Mouse (Mus musculus) midbrain, embryonic 16.5 days (tissue): ENCODE data around the gene Cc2d2b. TPM values are rescaled to one million over a fixed set of nuclear protein-coding genes. Genes with fewer than 3 reads are reported as not detected.

Source experiments
- ATAC-seq: fragments of 200-750 bp; cut with Nextera tagmentation; 2 replicates; pipeline ENCODE4 v1.8.0; 2017; ENCODE audit warnings: moderate TSS enrichment
- H3K27ac ChIP-seq: fragments of 300-500 bp; sonication (generic); 2 replicates; pipeline ENCODE4 v1.5.1; 2014; ENCODE audit warnings: mild to moderate bottlenecking, low read length, mixed read lengths
- H3K27me3 ChIP-seq: fragments of 300-500 bp; sonication (generic); 2 replicates; pipeline ENCODE4 v1.6.1; 2014; ENCODE audit warnings: low read depth, low read length, mixed read lengths; ENCODE audit not compliant: control insufficient read depth, insufficient read depth
- H3K36me3 ChIP-seq: fragments of 300-500 bp; sonication (generic); 2 replicates; pipeline ENCODE4 v1.6.1; 2014; ENCODE audit warnings: mild to moderate bottlenecking, low read length, moderate library complexity, mixed read lengths; ENCODE audit not compliant: control insufficient read depth, insufficient read depth
- H3K4me1 ChIP-seq: fragments of 300-500 bp; sonication (generic); 2 replicates; pipeline ENCODE4 v1.6.1; 2014; ENCODE audit warnings: mild to moderate bottlenecking, low read length, mixed read lengths; ENCODE audit not compliant: control insufficient read depth, insufficient read depth
- H3K4me2 ChIP-seq: fragments of 300-500 bp; sonication (generic); 2 replicates; pipeline ENCODE4 v1.6.1; 2014; ENCODE audit warnings: mild to moderate bottlenecking, low read length, mixed read lengths
- H3K4me3 ChIP-seq: fragments of 300-500 bp; sonication (generic); 2 replicates; pipeline ENCODE4 v1.5.1; 2014; ENCODE audit warnings: low read depth, mild to moderate bottlenecking, low read length, moderate library complexity, mixed read lengths
- H3K9ac ChIP-seq: fragments of 300-500 bp; sonication (generic); 2 replicates; pipeline ENCODE4 v1.6.1; 2014; ENCODE audit warnings: low read depth, low read length, mixed read lengths
- H3K9me3 ChIP-seq: fragments of 300-500 bp; sonication (generic); replicated peaks from 2 replicates; pipeline ENCODE4 v1.6.1; 2014; ENCODE audit warnings: mild to moderate bottlenecking, low read length, mixed read lengths; ENCODE audit not compliant: control insufficient read depth, poor library complexity, severe bottlenecking
- WGBS: fragments of 180-500 bp; shearing (Covaris S2); extraction: QIAGEN DNeasy Blood & Tissue Kit; methylation state at CpG from one replicate; pipeline ENCODE4 v1.1.7; 2014; 5-methylcytosine and 5-hydroxymethylcytosine counted together
- polyA plus RNA-seq: library from polyadenylated mRNA; unstranded; fragments of >200 nt; fragmentation: Nextera tagmentation; extraction: Ambion mirVana; gene quantifications from 2 replicates; pipeline ENCODE4 v1.2.1, GENCODE M21; 2015

Cc2d2b gene
- polyA plus RNA-seq, 1 experiment from 2014 or later, result 0.19 TPM

DNA sequence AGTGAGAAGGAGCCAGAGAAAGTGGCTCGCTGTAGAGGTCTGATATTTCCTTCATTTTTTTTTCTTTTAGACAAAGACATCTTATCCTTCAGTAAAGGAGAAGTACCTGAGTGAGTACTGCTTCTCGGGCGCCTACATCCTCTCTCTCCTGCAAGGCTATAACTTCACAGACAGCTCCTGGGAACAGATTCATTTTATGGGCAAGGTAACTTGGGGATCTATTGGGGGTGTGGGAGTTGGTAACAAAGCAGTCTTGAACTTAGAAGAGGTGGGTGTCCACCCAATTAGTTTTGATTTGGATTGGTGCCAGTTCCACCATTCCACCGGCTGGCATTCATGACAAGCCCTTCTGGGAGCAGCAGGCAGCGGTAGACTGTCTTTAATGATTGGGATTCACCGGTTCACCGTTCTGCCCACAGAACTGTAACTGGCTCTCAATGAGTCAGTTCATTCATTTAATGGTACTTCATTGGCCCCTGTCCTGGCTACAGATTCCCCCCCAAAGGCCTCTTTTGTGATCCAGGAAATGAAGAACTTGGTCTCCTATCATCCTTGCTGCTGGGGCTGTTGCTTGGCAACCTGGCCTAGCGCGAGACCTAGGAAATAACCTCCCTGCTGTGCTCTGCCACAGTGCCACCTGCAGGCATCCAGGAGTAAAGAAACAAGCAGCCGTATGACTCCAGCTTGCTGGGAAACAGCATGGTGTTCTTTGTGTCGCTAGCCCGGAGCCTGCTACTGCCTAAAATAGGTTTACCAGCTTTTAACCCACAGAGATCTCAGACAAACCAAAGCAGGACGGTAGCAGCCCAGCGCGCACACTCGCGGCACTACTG, 11.7 kb upstream of the Cc2d2b start:
- Histone ChIP-seq H3K27ac (peak overlapping the region; percentile 85), H3K27me3 (no peaks in the 10 kb centered on the region), H3K4me3 (peak overlapping the region; percentile 8; the same call in 1 of the 2 replicates), H3K4me2 (peak overlapping the region; percentile 49), H3K9ac (peak overlapping the region; percentile 42; the same call in 1 of the 2 replicates), H3K4me1 (peaks cover 16% of the 10 kb centered on the region), H3K9me3 (no peaks in the 10 kb centered on the region), H3K36me3 (no peaks in the 10 kb centered on the region)
- WGBS, result 13% methylated on average over 17 of the region's 17 CpGs
- peak; percentile 92 for ATAC-seq

DNA sequence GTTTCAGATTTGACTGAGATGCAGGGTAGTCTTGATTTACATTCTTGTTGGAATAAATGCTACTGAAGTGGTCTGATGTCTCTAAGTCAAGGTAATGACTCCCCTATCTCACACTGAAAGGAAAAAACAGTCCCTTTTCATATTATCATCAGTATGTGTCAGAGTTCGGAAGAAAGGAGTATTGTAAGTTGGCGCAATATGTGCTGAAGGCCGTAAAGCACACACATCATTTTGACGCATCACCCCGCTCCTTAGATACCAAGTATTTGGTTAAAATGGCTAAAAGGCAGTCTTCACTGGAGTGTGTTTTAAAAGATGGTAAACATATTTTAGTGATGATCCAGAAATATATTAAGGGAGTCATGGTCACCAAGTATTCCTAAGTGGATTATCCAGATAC, 10.9 kb upstream of the Cc2d2b start:
- peak overlapping the region; percentile 85 for H3K27ac ChIP-seq
- H3K9me3 ChIP-seq, result no peaks in the 10 kb centered on the region
- no peaks in the 10 kb centered on the region for H3K36me3 ChIP-seq
- peak overlapping the region; percentile 8; the same call in 1 of the 2 replicates for H3K4me3 ChIP-seq
- peaks cover 16% of the 10 kb centered on the region for H3K4me1 ChIP-seq
- 67% methylated on average over 5 of the region's 5 CpGs for WGBS
- no peaks in the 10 kb centered on the region for H3K27me3 ChIP-seq
- H3K4me2 ChIP-seq, result peak overlapping the region; percentile 49
- H3K9ac ChIP-seq, result peak overlapping the region; percentile 42; the same call in 1 of the 2 replicates
- ATAC-seq, result peak; percentile 22; the same call in 1 of the 2 replicates

DNA sequence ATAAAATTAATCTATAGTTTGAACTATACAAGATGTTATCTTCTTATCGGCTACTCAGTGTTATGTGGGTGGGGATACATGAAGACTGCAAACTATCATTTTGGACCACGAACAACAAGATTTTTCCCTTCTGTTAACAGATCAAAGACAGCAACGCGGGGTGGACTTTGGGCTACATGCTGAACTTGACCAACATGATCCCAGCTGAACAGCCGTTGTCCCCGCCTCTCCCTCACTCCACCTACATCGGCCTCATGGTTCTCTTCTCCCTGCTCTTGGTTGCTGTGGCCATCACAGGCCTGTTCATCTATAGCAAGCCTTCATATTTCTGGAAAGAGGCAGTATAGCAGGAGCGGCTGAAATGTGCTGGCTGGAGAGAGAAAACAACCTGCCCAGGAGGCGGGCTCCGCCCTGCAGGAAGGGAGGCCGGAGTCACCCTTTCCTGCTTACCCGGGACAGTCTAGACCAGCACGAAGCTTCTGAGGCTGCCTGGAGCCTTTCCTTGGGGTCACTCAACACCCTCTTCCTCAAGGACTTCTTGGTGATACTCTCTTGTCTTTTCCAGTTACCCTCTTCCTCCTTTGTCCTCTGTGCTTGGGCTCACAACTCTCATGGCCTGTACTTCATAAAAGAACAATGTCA, 9.7 kb upstream of the Cc2d2b start:
- Histone ChIP-seq H3K4me2 (no peak overlapping the region), H3K36me3 (no peaks in the 10 kb centered on the region), H3K4me3 (no peak overlapping the region), H3K27me3 (no peaks in the 10 kb centered on the region), H3K9ac (no peak overlapping the region), H3K9me3 (no peaks in the 10 kb centered on the region), H3K27ac (no peak overlapping the region), H3K4me1 (peaks cover 12% of the 10 kb centered on the region)
- WGBS, result 89% methylated on average over 13 of the region's 13 CpGs
- no peak for ATAC-seq

DNA sequence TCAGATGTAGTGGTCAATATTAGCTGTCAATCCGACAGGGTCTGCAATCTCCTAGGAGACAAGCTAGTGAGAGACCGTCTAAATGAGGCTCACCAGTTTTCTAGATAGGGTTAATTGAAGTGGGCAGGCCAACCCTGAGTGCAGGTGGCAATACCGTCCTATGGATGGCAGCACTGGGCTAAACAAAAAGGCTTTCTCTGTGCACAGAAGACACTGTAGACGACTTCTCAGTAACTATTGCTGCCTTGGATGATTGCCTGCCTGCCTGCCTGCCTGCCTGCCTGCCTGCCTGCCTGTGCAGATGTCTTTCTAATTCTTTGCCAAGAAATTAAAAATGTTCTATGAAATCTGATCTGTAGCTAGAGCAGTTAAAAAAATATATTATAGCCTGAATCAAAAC, 1.9 kb upstream of the Cc2d2b start:
- no peaks in the 10 kb centered on the region for H3K36me3 ChIP-seq
- no peak overlapping the region for H3K4me2 ChIP-seq
- H3K9me3 ChIP-seq, result no peaks in the 10 kb centered on the region
- no peaks in the 10 kb centered on the region for H3K27me3 ChIP-seq
- H3K27ac ChIP-seq, result no peak overlapping the region
- no peak for ATAC-seq
- WGBS, result 46% methylated on average over 4 of the region's 4 CpGs
- no peak overlapping the region for H3K4me3 ChIP-seq
- no peaks in the 10 kb centered on the region for H3K4me1 ChIP-seq
- H3K9ac ChIP-seq, result no peak overlapping the region

DNA sequence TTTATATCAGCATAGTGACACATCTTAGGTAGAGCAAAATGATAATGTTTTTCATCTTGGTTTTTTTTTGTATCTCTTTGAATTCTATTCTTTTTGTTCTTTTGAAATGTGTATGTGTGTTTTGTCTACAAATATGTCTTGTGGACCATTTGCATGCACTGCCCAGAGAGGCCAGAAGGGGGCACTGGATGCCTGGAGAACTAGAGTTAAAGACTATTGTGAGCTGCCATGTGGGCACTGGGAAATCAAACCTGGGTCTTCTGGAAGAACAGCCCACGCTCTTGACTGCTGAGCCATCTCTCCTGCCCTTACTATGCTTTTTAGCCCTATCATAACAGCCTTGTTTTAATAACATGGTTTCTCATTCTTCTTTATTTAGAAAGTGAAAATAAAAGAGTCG, 5.8 kb downstream of the Cc2d2b start:
- Histone ChIP-seq H3K4me2 (no peak overlapping the region), H3K9me3 (no peaks in the 10 kb centered on the region), H3K9ac (no peak overlapping the region), H3K36me3 (no peaks in the 10 kb centered on the region), H3K4me1 (no peaks in the 10 kb centered on the region), H3K4me3 (no peak overlapping the region), H3K27me3 (no peaks in the 10 kb centered on the region), H3K27ac (no peak overlapping the region)
- no peak for ATAC-seq
- WGBS, result 70% methylated on average over 2 of the region's 2 CpGs

DNA sequence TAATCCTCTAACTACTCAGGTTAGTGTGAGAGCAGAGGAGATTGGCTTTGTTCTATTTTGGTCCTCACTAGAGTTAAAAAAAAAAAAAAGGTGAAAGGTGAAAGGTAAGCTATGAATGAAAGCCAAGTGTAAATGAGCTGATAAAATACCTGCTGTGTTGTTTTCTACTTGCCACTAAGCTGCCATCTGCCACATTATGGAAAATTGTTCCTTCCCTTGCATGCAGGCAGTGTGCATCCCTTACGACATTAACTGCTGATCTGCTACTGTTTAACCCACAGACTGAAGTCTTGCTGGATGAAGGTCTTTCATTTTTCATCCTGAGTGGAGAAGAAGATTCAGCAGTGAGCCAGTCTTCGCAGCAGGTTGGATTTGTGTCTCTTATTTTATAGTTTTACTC, 11.5 kb downstream of the Cc2d2b start:
- no peak for ATAC-seq
- no peak overlapping the region for H3K27ac ChIP-seq
- H3K4me1 ChIP-seq, result no peaks in the 10 kb centered on the region
- no peaks in the 10 kb centered on the region for H3K27me3 ChIP-seq
- 75% methylated on average over 2 of the region's 2 CpGs for WGBS
- no peak overlapping the region for H3K4me2 ChIP-seq
- no peaks in the 10 kb centered on the region for H3K9me3 ChIP-seq
- H3K4me3 ChIP-seq, result no peak overlapping the region
- no peak overlapping the region for H3K9ac ChIP-seq
- no peaks in the 10 kb centered on the region for H3K36me3 ChIP-seq

DNA sequence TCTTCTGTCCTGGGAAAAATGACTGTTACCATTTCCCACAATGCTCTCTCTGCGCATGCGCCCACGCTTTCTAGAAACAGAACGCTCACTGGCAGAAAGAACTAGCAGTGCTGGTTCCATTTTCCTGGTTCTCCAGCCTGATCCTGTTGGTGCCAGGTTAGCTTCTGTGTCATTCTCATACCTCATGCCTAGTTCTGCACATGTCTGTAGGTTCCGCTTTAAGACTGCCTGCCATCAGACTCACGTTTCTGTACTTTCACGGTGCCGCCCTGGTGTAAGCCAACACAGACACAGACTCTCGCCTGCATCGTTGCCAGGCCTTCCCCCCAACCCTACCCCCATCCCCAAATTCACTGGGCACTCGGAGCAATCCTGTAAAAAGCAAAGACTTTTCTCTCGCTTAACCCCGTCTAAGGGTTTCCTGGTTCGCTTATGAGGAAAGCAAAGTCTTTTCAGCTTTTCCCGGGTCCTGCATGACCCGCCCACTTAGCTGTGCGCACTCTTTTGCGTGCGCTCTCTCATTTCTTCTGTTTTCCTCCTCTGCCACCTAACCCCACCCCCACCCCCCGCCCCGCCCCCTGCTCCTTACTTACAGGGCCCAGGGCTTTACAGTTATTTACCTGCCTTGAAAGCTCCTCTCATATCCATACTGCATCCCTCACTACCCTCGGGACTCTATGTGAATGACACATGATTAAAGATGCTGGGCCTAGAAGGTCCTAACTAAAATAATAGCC, 13.6 kb downstream of the Cc2d2b start:
- no peaks in the 10 kb centered on the region for H3K27me3 ChIP-seq
- 41% methylated on average over 22 of the region's 22 CpGs for WGBS

DNA sequence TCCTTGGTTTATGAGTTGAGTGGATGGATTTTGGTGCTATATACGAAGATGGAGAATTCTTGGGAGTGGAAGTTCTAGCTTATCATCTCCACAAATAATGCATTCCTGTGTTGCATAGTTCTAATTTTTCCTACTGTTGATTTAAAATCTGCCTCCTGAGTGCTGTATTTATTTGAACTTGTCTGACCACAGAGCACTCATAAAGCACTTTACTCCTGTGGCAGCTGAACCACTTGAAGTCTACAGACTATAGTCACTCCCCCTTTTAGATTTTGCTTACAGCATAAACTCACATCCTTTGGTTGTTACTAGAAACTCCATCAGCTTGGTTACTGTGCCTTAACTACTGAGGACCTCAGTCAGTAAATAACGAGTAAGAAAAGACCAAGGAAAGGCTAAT, 18.6 kb downstream of the Cc2d2b start:
- Histone ChIP-seq H3K9ac (no peak overlapping the region), H3K27ac (no peak overlapping the region), H3K36me3 (no peaks in the 10 kb centered on the region), H3K4me1 (no peaks in the 10 kb centered on the region), H3K27me3 (no peaks in the 10 kb centered on the region), H3K4me3 (no peak overlapping the region), H3K9me3 (no peaks in the 10 kb centered on the region), H3K4me2 (no peak overlapping the region)
- no peak for ATAC-seq
- whole genome bisulfite sequencing, result 86% methylated on average over 2 of the region's 2 CpGs

More for the DNA sequence above, 13.6 kb downstream of the Cc2d2b start:
- H3K36me3 ChIP-seq, result no peaks in the 10 kb centered on the region
- ATAC-seq, result no peak
- H3K27ac ChIP-seq, result no peak overlapping the region
- H3K4me2 ChIP-seq, result peak overlapping the region; percentile 53
- H3K4me3 ChIP-seq, result peak overlapping the region; percentile 29
- H3K4me1 ChIP-seq, result no peaks in the 10 kb centered on the region
- no peaks in the 10 kb centered on the region for H3K9me3 ChIP-seq
- no peak overlapping the region for H3K9ac ChIP-seq
